ENCODE assay signal across 15 mouse cellular contexts in genomic region chr9:110937506-110938490, GRCm38 (mm10). TPM values are rescaled to one million over a fixed set of nuclear protein-coding genes. Genes with fewer than 3 reads are reported as not detected.
DNase-seq lines count a peak whose midpoint lies in the region; ATAC-seq and TF ChIP-seq lines count a peak whose summit lies in the region.
"Had no signal": no experiment of that assay in that cellular context is flagged by ENCODE, and none has a peak within 500 bp of the region (broad histone marks: within the 10 kb centered on the region; RNA-seq: fewer than 3 reads in every experiment).

No protein-coding gene starts in this region.

- no peaks in the 10 kb centered on the region for H3K9me3 ChIP-seq in heart, embryonic 10.5 days
- no peaks in the 10 kb centered on the region for H3K9me3 ChIP-seq in lung, embryonic 14.5 days (ENCODE audit: low read depth, low read length)
- H3K9me3 ChIP-seq in ES-Bruce4 (replicated peaks; ENCODE audit: control insufficient read depth, insufficient read depth, low read length, poor library complexity, severe bottlenecking): no peaks in the 10 kb centered on the region
- H3K9me3 ChIP-seq: hindbrain, embryonic 12.5 days; liver, embryonic 13.5 days had no signal

- 76% methylated on average over 12 of the region's 12 CpGs for WGBS in heart, adult 2 months
- WGBS in heart, embryonic 10.5 days: 66% methylated on average over 12 of the region's 12 CpGs
- 65% methylated on average over 12 of the region's 12 CpGs for WGBS in lung, embryonic 14.5 days
- 74% methylated on average over 12 of the region's 12 CpGs for WGBS in lung, adult 2 months

- no peak overlapping the region for H3K4me3 ChIP-seq in heart, adult 2 months
- H3K4me3 ChIP-seq in heart, embryonic 10.5 days: no peak overlapping the region
- no peak overlapping the region for H3K4me3 ChIP-seq in lung, embryonic 14.5 days (ENCODE audit: low read depth, low read length)
- no peak overlapping the region for H3K4me3 ChIP-seq in lung, adult 2 months (replicated peaks; ENCODE audit: extremely low read depth, low read depth, low read length)
- no peak overlapping the region for H3K4me3 ChIP-seq in ES-Bruce4 (ENCODE audit: low read depth, low read length)
- H3K4me3 ChIP-seq: erythroblast, embryonic 14.5 days; hindbrain, embryonic 12.5 days; liver, embryonic 13.5 days had no signal

- no peak overlapping the region for H3K9ac ChIP-seq in heart, adult 2 months (ENCODE audit: low read depth, low read length)
- H3K9ac ChIP-seq in lung, embryonic 14.5 days: no peak overlapping the region
- no peak overlapping the region for H3K9ac ChIP-seq in ES-Bruce4 (ENCODE audit: low read depth, poor library complexity, severe bottlenecking)
- H3K9ac ChIP-seq: hindbrain, embryonic 12.5 days; liver, embryonic 13.5 days had no signal

- no peaks in the 10 kb centered on the region for H3K79me2 ChIP-seq in heart, adult 2 months (replicated peaks; ENCODE audit: control insufficient read depth, insufficient read depth, low read length)

- no peak for DNase-seq in heart, adult 2 months
- no peak for DNase-seq in heart, embryonic 10.5 days (ENCODE audit: low spot score)
- DNase-seq in lung, embryonic 14.5 days: no peak
- no peak for DNase-seq in lung, adult 2 months
- DNase-seq in adipocyte (ENCODE audit: low spot score): no peak
- DNase-seq: cerebellum, postnatal 25 days; liver, embryonic 13.5 days; retina, postnatal 1 day had no signal

- H3K27ac ChIP-seq in heart, adult 2 months: no peak overlapping the region
- no peak overlapping the region for H3K27ac ChIP-seq in heart, embryonic 10.5 days
- no peak overlapping the region for H3K27ac ChIP-seq in lung, embryonic 14.5 days (ENCODE audit: low read depth)
- peak overlapping the region; percentile 85 for H3K27ac ChIP-seq in ES-Bruce4 (ENCODE audit: insufficient read depth, low read length)
- H3K27ac ChIP-seq: hindbrain, embryonic 12.5 days; liver, embryonic 13.5 days had no signal

- TF ChIP-seq CTCF in heart, adult 2 months (IDR thresholded peaks at IDR 0.05): peak; percentile 37
- 0 out of 2 replicates have a peak, but pooled peaks have one; percentile 9 for TF ChIP-seq CTCF in lung, embryonic 14.5 days (IDR thresholded peaks at IDR 0.05; ENCODE audit: low read depth)
- TF ChIP-seq CTCF in lung, adult 2 months (IDR thresholded peaks at IDR 0.05; ENCODE audit: insufficient read depth, low read length): no peak
- TF ChIP-seq CTCF in ES-Bruce4 (IDR thresholded peaks at IDR 0.05; ENCODE audit: low read depth, low read length): no peak

- H3K36me3 ChIP-seq in heart, adult 2 months (ENCODE audit: control insufficient read depth, insufficient read depth, low read length): no peaks in the 10 kb centered on the region
- no peaks in the 10 kb centered on the region for H3K36me3 ChIP-seq in heart, embryonic 10.5 days
- no peaks in the 10 kb centered on the region for H3K36me3 ChIP-seq in lung, embryonic 14.5 days (ENCODE audit: insufficient read depth)
- H3K36me3 ChIP-seq in ES-Bruce4 (ENCODE audit: control insufficient read depth, insufficient read depth, low read length, poor library complexity, severe bottlenecking): peaks cover 36% of the 10 kb centered on the region
- H3K36me3 ChIP-seq: hindbrain, embryonic 12.5 days; liver, embryonic 13.5 days had no signal

- no peaks in the 10 kb centered on the region for H3K4me1 ChIP-seq in heart, adult 2 months (ENCODE audit: control insufficient read depth, insufficient read depth, low read length)
- H3K4me1 ChIP-seq in heart, embryonic 10.5 days: peaks cover 14% of the 10 kb centered on the region
- H3K4me1 ChIP-seq in lung, embryonic 14.5 days (ENCODE audit: insufficient read depth): no peaks in the 10 kb centered on the region
- no peaks in the 10 kb centered on the region for H3K4me1 ChIP-seq in lung, adult 2 months (ENCODE audit: control insufficient read depth, insufficient read depth, low read length)
- H3K4me1 ChIP-seq in ES-Bruce4 (ENCODE audit: control insufficient read depth, insufficient read depth, low read length): no peaks in the 10 kb centered on the region
- H3K4me1 ChIP-seq: hindbrain, embryonic 12.5 days; liver, embryonic 13.5 days had no signal

- intact Hi-C loops in heart, adult 2 months (cut with DNase I): no loop called here

- ATAC-seq in lung, embryonic 14.5 days (ENCODE audit: insufficient read depth): no peak
- 0 out of 2 replicates have a peak, but pooled peaks have one; percentile 12 for ATAC-seq in granulocyte monocyte progenitor cell, adult 5-6 weeks (replicated peaks; ENCODE audit: poor library complexity, severe bottlenecking)

- H3K27me3 ChIP-seq in heart, adult 2 months (ENCODE audit: control insufficient read depth, insufficient read depth, low read length): no peaks in the 10 kb centered on the region
- H3K27me3 ChIP-seq in heart, embryonic 10.5 days (ENCODE audit: insufficient read depth, poor library complexity, severe bottlenecking): peaks cover 4% of the 10 kb centered on the region; the same call in 1 of the 2 replicates
- no peaks in the 10 kb centered on the region for H3K27me3 ChIP-seq in lung, embryonic 14.5 days (ENCODE audit: insufficient read depth, low read length)
- no peaks in the 10 kb centered on the region for H3K27me3 ChIP-seq in ES-Bruce4 (ENCODE audit: control insufficient read depth, insufficient read depth, low read length, poor library complexity, severe bottlenecking)
- H3K27me3 ChIP-seq: hindbrain, embryonic 12.5 days; liver, embryonic 13.5 days had no signal

- H3K4me2 ChIP-seq in lung, embryonic 14.5 days: no peak overlapping the region
- H3K4me2 ChIP-seq: hindbrain, embryonic 12.5 days; liver, embryonic 13.5 days had no signal

- TF ChIP-seq EP300 in heart, adult 2 months (IDR thresholded peaks at IDR 0.05; ENCODE audit: insufficient read depth, low read depth, low read length): no peak
- TF ChIP-seq EP300 in ES-Bruce4 (IDR thresholded peaks at IDR 0.05; ENCODE audit: insufficient read depth, low read depth, low read length): no peak

- no peak for TF ChIP-seq POLR2A in heart, adult 2 months (IDR thresholded peaks at IDR 0.05; ENCODE audit: insufficient read depth, low read depth, low read length)
- TF ChIP-seq POLR2A in lung, adult 2 months (IDR thresholded peaks at IDR 0.05; ENCODE audit: borderline replicate concordance, extremely low read depth, low read depth, low read length): no peak
- TF ChIP-seq POLR2A in ES-Bruce4 (IDR thresholded peaks at IDR 0.05; ENCODE audit: insufficient read depth, low read length): no peak

RNA-seq across cellular contexts. Expression of gene Tdgf1, which starts 8.2 kb away (rescaled TPM):
- not detected for total RNA-seq in heart, adult 2 months (2021)
- not detected in 2 replicates for polyA plus RNA-seq in heart, adult 2 months (2012; rRNA removed)
- polyA plus RNA-seq in heart, embryonic 10.5 days (2016; fragmentation: Nextera tagmentation; extraction: Ambion mirVana): 0.51 and 1.3 TPM in 2 replicates
- not detected in 2 replicates for polyA plus RNA-seq in lung, embryonic 14.5 days (2014; fragmentation: Nextera tagmentation; extraction: Ambion mirVana)
- 0.88 and 1.0 TPM in 2 replicates for polyA plus RNA-seq in lung, adult 2 months (2012; rRNA removed)
- polyA plus RNA-seq in ES-Bruce4 (2011; ENCODE audit: insufficient read depth, insufficient read length, low read depth, missing spikeins): 462 and 483 TPM in 2 replicates
- not detected in 2 replicates for total RNA-seq in granulocyte monocyte progenitor cell, adult 5-6 weeks (2014; fragmentation: Nextera tagmentation)
- not detected in 2 replicates for total RNA-seq in granulocyte monocyte progenitor cell, adult 5-6 weeks (2017)
- polyA plus RNA-seq: erythroblast, embryonic 14.5 days; hindbrain, embryonic 12.5 days; large intestine, adult 2 months; liver, embryonic 13.5 days; neural tube, embryonic 11.5 days had no signal

RNA-seq across cellular contexts. Expression of gene Lrrc2, which starts 13.5 kb away (rescaled TPM):
- total RNA-seq in heart, adult 2 months (2021): 100 to 1,000 TPM; 223 to 289 TPM
- polyA plus RNA-seq in heart, adult 2 months (2012; rRNA removed): 57.3 and 69.4 TPM in 2 replicates
- polyA plus RNA-seq in heart, embryonic 10.5 days (2016; fragmentation: Nextera tagmentation; extraction: Ambion mirVana): 0.68 and 1.3 TPM in 2 replicates
- polyA plus RNA-seq in lung, embryonic 14.5 days (2014; fragmentation: Nextera tagmentation; extraction: Ambion mirVana): 0.12 TPM in 1 of 2 replicates, not detected in the other
- polyA plus RNA-seq in lung, adult 2 months (2012; rRNA removed): 0.38 and 0.84 TPM in 2 replicates
- polyA plus RNA-seq in ES-Bruce4 (2011; ENCODE audit: insufficient read depth, insufficient read length, low read depth, missing spikeins): 5.8 and 11.9 TPM in 2 replicates
- not detected in 2 replicates for total RNA-seq in granulocyte monocyte progenitor cell, adult 5-6 weeks (2014; fragmentation: Nextera tagmentation)
- 0.21 TPM in 1 of 2 replicates, not detected in the other for total RNA-seq in granulocyte monocyte progenitor cell, adult 5-6 weeks (2017)
- polyA plus RNA-seq: erythroblast, embryonic 14.5 days had no signal

RNA-seq across cellular contexts. Expression of gene Fam240a, which starts 21.1 kb away (rescaled TPM):
- not detected for total RNA-seq in heart, adult 2 months (2021)
- not detected in 2 replicates for polyA plus RNA-seq in heart, adult 2 months (2012; rRNA removed)
- polyA plus RNA-seq in heart, embryonic 10.5 days (2016; fragmentation: Nextera tagmentation; extraction: Ambion mirVana): not detected in 2 replicates
- not detected in 2 replicates for polyA plus RNA-seq in lung, embryonic 14.5 days (2014; fragmentation: Nextera tagmentation; extraction: Ambion mirVana)
- not detected in 2 replicates for polyA plus RNA-seq in lung, adult 2 months (2012; rRNA removed)
- not detected in 2 replicates for polyA plus RNA-seq in ES-Bruce4 (2011; ENCODE audit: insufficient read depth, insufficient read length, low read depth, missing spikeins)
- total RNA-seq in granulocyte monocyte progenitor cell, adult 5-6 weeks (2014; fragmentation: Nextera tagmentation): not detected in 2 replicates
- total RNA-seq in granulocyte monocyte progenitor cell, adult 5-6 weeks (2017): not detected in 2 replicates
- total RNA-seq: left cerebral cortex, postnatal 10 days had no signal
- polyA plus RNA-seq: erythroblast, embryonic 14.5 days; hindbrain, embryonic 12.5 days; large intestine, adult 2 months; liver, embryonic 13.5 days; neural tube, embryonic 11.5 days had no signal

RNA-seq across cellular contexts. Expression of gene Rtp3, which starts 52.6 kb away (rescaled TPM):
- total RNA-seq in heart, adult 2 months (2021): 1 to 10 TPM; 3.5 to 3.8 TPM
- polyA plus RNA-seq in heart, adult 2 months (2012; rRNA removed): 7.9 and 12.4 TPM in 2 replicates
- 0.15 TPM in 1 of 2 replicates, not detected in the other for polyA plus RNA-seq in heart, embryonic 10.5 days (2016; fragmentation: Nextera tagmentation; extraction: Ambion mirVana)
- polyA plus RNA-seq in lung, embryonic 14.5 days (2014; fragmentation: Nextera tagmentation; extraction: Ambion mirVana): 0.15 and 0.41 TPM in 2 replicates
- 26.7 and 29.0 TPM in 2 replicates for polyA plus RNA-seq in lung, adult 2 months (2012; rRNA removed)
- not detected in 2 replicates for polyA plus RNA-seq in ES-Bruce4 (2011; ENCODE audit: insufficient read depth, insufficient read length, low read depth, missing spikeins)
- not detected in 2 replicates for total RNA-seq in granulocyte monocyte progenitor cell, adult 5-6 weeks (2014; fragmentation: Nextera tagmentation)
- total RNA-seq in granulocyte monocyte progenitor cell, adult 5-6 weeks (2017): not detected in 2 replicates
- polyA plus RNA-seq: erythroblast, embryonic 14.5 days; hindbrain, embryonic 12.5 days; neural tube, embryonic 11.5 days had no signal

RNA-seq across cellular contexts. Expression of gene Tmie, which starts 57.9 kb away (rescaled TPM):
- 1 to 10 TPM; 1.3 to 1.7 TPM for total RNA-seq in heart, adult 2 months (2021)
- polyA plus RNA-seq in heart, adult 2 months (2012; rRNA removed): 1.00 and 1.1 TPM in 2 replicates
- polyA plus RNA-seq in heart, embryonic 10.5 days (2016; fragmentation: Nextera tagmentation; extraction: Ambion mirVana): 0.17 and 0.68 TPM in 2 replicates
- polyA plus RNA-seq in lung, embryonic 14.5 days (2014; fragmentation: Nextera tagmentation; extraction: Ambion mirVana): 0.21 and 0.31 TPM in 2 replicates
- 4.1 and 4.3 TPM in 2 replicates for polyA plus RNA-seq in lung, adult 2 months (2012; rRNA removed)
- 1.6 and 3.1 TPM in 2 replicates for polyA plus RNA-seq in ES-Bruce4 (2011; ENCODE audit: insufficient read depth, insufficient read length, low read depth, missing spikeins)
- not detected in 2 replicates for total RNA-seq in granulocyte monocyte progenitor cell, adult 5-6 weeks (2014; fragmentation: Nextera tagmentation)
- total RNA-seq in granulocyte monocyte progenitor cell, adult 5-6 weeks (2017): not detected in 2 replicates
- polyA plus RNA-seq: erythroblast, embryonic 14.5 days had no signal

Comparison
In these comparisons a context has a peak if more than half of its experiments do, and no peak if none do; other contexts are left out.
1. CTCF ChIP-seq: peak in heart, adult 2 months (single experiment) and lung, embryonic 14.5 days (single experiment); none in lung, adult 2 months (single experiment) and ES-Bruce4 (single experiment).
2. RNA of gene Tdgf1, which starts 8.2 kb away (polyA plus RNA-seq): 462 to 483 TPM in ES-Bruce4; 0.51 to 1.3 TPM in heart, embryonic 10.5 days, 0.88 to 1.0 TPM in lung, adult 2 months, not detected in heart, adult 2 months and not detected in lung, embryonic 14.5 days; every median in the first group is over 100 times any median in the second.